ENCODE assay signal across 9 mouse cellular contexts in the genomic region with DNA sequence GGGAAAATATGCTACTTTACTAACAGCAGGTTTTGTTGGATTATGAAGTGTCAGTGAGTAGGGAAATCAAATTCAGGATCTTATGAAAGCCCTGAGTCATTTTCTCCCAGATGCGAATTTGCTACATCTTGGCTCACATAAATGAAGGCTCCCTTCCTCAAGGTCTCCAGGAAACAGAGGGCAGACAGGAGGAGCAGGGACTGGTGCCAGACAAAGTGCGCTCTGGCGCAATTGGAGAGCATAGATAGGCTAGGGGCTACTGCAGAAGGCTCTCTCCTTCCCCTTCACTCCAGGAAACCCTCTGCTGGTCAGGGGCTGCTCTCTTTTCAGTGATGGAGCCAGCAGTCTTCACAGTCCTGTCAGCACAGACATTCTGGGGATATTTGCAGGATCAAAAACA.
A peak's percentile ranks its signal among the peaks of the same experiment; 100 is the strongest.
DNase-seq lines count a peak whose midpoint lies in the region; ATAC-seq lines count a peak whose summit lies in the region.
"Had no signal": no experiment of that assay in that cellular context is flagged by ENCODE, and none has a peak within 500 bp of the region (broad histone marks: within the 10 kb centered on the region; RNA-seq: fewer than 3 reads in every experiment).

No protein-coding gene starts in this region.

- no peak for ATAC-seq in heart, embryonic 14.5 days (ENCODE audit: insufficient number of reproducible peaks, insufficient read depth, low FRiP score, low read depth)
- ATAC-seq in liver, embryonic 15.5 days (ENCODE audit: insufficient read depth): no peak
- ATAC-seq in erythroid progenitor cell, adult 5-6 weeks (replicated peaks; ENCODE audit: low FRiP score, poor library complexity, severe bottlenecking): no peak

- H3K9me3 ChIP-seq in heart, embryonic 14.5 days (ENCODE audit: control insufficient read depth, low read length): no peaks in the 10 kb centered on the region
- H3K9me3 ChIP-seq in liver, embryonic 15.5 days (replicated peaks): no peaks in the 10 kb centered on the region

- no peak overlapping the region for H3K4me3 ChIP-seq in heart, embryonic 14.5 days (ENCODE audit: control insufficient read depth in 1 of 2, insufficient read depth in 1 of 2, low read depth in 1 of 2, low read length in 2 of 2)
- no peak overlapping the region for H3K4me3 ChIP-seq in liver, embryonic 15.5 days (replicated peaks)

- H3K27ac ChIP-seq in heart, embryonic 14.5 days (replicated peaks in 1 of 2; ENCODE audit: control insufficient read depth in 1 of 2, insufficient read depth in 1 of 2, low read depth in 2 of 2, low read length in 2 of 2): peak overlapping the region in 1 of 2 experiments; percentile 88; a peak in 3 of 4 replicates
- peak overlapping the region; percentile 80 for H3K27ac ChIP-seq in liver, embryonic 15.5 days (replicated peaks)

- H3K36me3 ChIP-seq in heart, embryonic 14.5 days (ENCODE audit: control insufficient read depth, insufficient read depth, low read length): no peaks in the 10 kb centered on the region
- no peaks in the 10 kb centered on the region for H3K36me3 ChIP-seq in liver, embryonic 15.5 days (replicated peaks)

- H3K4me2 ChIP-seq in heart, embryonic 14.5 days (ENCODE audit: low read length): peak overlapping the region; percentile 92
- H3K4me2 ChIP-seq in liver, embryonic 15.5 days: no peak overlapping the region; the same call in 1 of the 2 replicates

- H3K4me1 ChIP-seq in heart, embryonic 14.5 days (ENCODE audit: control insufficient read depth in 2 of 2, insufficient read depth in 2 of 2, low read length in 2 of 2): peaks cover 15 to 20% of the 10 kb centered on the region in 2 experiments
- peaks cover 41% of the 10 kb centered on the region for H3K4me1 ChIP-seq in liver, embryonic 15.5 days (replicated peaks)

- WGBS in heart, embryonic 14.5 days: 37% methylated on average over 3 of the region's 3 CpGs
- WGBS in liver, embryonic 15.5 days (ENCODE audit: insufficient replicate concordance): 42% methylated on average over 3 of the region's 3 CpGs

- H3K9ac ChIP-seq in heart, embryonic 14.5 days (ENCODE audit: low read length): peak overlapping the region; percentile 75
- peak overlapping the region; percentile 1; the same call in 1 of the 2 replicates for H3K9ac ChIP-seq in liver, embryonic 15.5 days

- no peaks in the 10 kb centered on the region for H3K27me3 ChIP-seq in heart, embryonic 14.5 days (ENCODE audit: control insufficient read depth, insufficient read depth, low read length)
- H3K27me3 ChIP-seq in liver, embryonic 15.5 days: peaks cover 26% of the 10 kb centered on the region
- H3K27me3 ChIP-seq: CH12.LX had no signal

- peak; percentile 11 for DNase-seq in gastrocnemius, adult 18-20 months (ENCODE audit: low spot score)
- no peak for DNase-seq in gastrocnemius, postnatal 25 days
- peak; percentile 17 for DNase-seq in 3T3-L1 (ENCODE audit: low read depth, low spot score)
- DNase-seq in layer of hippocampus, adult 8-10 months (ENCODE audit: low spot score in 2 of 2): no peak
- DNase-seq in left cerebral cortex, adult 8-10 months (ENCODE audit: low spot score in 2 of 2): no peak

Comparison
In these comparisons a context has a peak if more than half of its experiments do, and no peak if none do; other contexts are left out.
1. DNase-seq: peak in gastrocnemius, adult 18-20 months (single experiment) and 3T3-L1 (single experiment); none in gastrocnemius, postnatal 25 days (single experiment), layer of hippocampus, adult 8-10 months (0 of 2) and left cerebral cortex, adult 8-10 months (0 of 2).